11 mouse cellular contexts compared by ENCODE assay signal in genomic region chr15:102016787-102017186, GRCm38 (mm10). TPM values are rescaled to one million over a fixed set of nuclear protein-coding genes. Genes with fewer than 3 reads are reported as not detected.
A peak's percentile ranks its signal among the peaks of the same experiment; 100 is the strongest.
DNase-seq lines count a peak whose midpoint lies in the region; ATAC-seq lines count a peak whose summit lies in the region.
"Had no signal": no experiment of that assay in that cellular context is flagged by ENCODE, and none has a peak within 500 bp of the region (broad histone marks: within the 10 kb centered on the region; RNA-seq: fewer than 3 reads in every experiment).

No protein-coding gene starts in this region.

- no peak overlapping the region for H3K4me3 ChIP-seq in heart, embryonic 10.5 days
- no peak overlapping the region for H3K4me3 ChIP-seq in kidney, embryonic 14.5 days (ENCODE audit: low read length)
- H3K4me3 ChIP-seq in lung, embryonic 16.5 days (ENCODE audit: low read length) = no peak overlapping the region
- H3K4me3 ChIP-seq: erythroblast, embryonic 14.5 days; layer of hippocampus, adult 2 months; neural tube, embryonic 13.5 days had no signal

- no peak for DNase-seq in heart, embryonic 10.5 days (ENCODE audit: low spot score)
- DNase-seq in heart, adult 8-10 months (ENCODE audit: low spot score) = no peak
- DNase-seq in A20 (ENCODE audit: low read depth, low spot score) (peak; percentile 80), adipocyte (ENCODE audit: low spot score) (no peak)
- DNase-seq in layer of hippocampus, postnatal 25 days (ENCODE audit: extremely low spot score in 1 of 2, low spot score in 1 of 2) = no peak
- no peak for DNase-seq in adrenal gland, postnatal 36 days

- peaks cover 50% of the 10 kb centered on the region for H3K4me1 ChIP-seq in heart, embryonic 10.5 days
- H3K4me1 ChIP-seq in kidney, embryonic 14.5 days (ENCODE audit: control insufficient read depth, insufficient read depth, low read length) = peaks cover 11% of the 10 kb centered on the region
- peaks cover 17% of the 10 kb centered on the region for H3K4me1 ChIP-seq in lung, embryonic 16.5 days (replicated peaks; ENCODE audit: control insufficient read depth, insufficient read depth, low read length)

- ATAC-seq in kidney, embryonic 14.5 days (ENCODE audit: low FRiP score, low TSS enrichment) = no peak
- peak; percentile 85 for ATAC-seq in lung, embryonic 16.5 days (ENCODE audit: low read depth)

- 28% methylated on average over 7 of the region's 7 CpGs for WGBS in heart, embryonic 10.5 days
- WGBS in kidney, embryonic 14.5 days = 18% methylated on average over 7 of the region's 7 CpGs
- WGBS in lung, embryonic 16.5 days = 7% methylated on average over 7 of the region's 7 CpGs

- no peak overlapping the region for H3K4me2 ChIP-seq in kidney, embryonic 14.5 days (replicated peaks; ENCODE audit: low read depth, low read length)
- no peak overlapping the region for H3K4me2 ChIP-seq in lung, embryonic 16.5 days (ENCODE audit: low read depth, low read length)
- H3K4me2 ChIP-seq: neural tube, embryonic 13.5 days had no signal

- no peaks in the 10 kb centered on the region for H3K9me3 ChIP-seq in heart, embryonic 10.5 days
- H3K9me3 ChIP-seq in kidney, embryonic 14.5 days (ENCODE audit: control insufficient read depth, low read length) = no peaks in the 10 kb centered on the region; the same call in 1 of the 2 replicates
- no peaks in the 10 kb centered on the region for H3K9me3 ChIP-seq in lung, embryonic 16.5 days (ENCODE audit: control insufficient read depth, low read length)
- H3K9me3 ChIP-seq: neural tube, embryonic 13.5 days had no signal

- no peaks in the 10 kb centered on the region for H3K36me3 ChIP-seq in heart, embryonic 10.5 days
- H3K36me3 ChIP-seq in kidney, embryonic 14.5 days (ENCODE audit: control insufficient read depth, insufficient read depth, low read length) = no peaks in the 10 kb centered on the region
- H3K36me3 ChIP-seq in lung, embryonic 16.5 days (ENCODE audit: control insufficient read depth, insufficient read depth, low read length) = no peaks in the 10 kb centered on the region
- H3K36me3 ChIP-seq: neural tube, embryonic 13.5 days had no signal

- no peak overlapping the region for H3K9ac ChIP-seq in kidney, embryonic 14.5 days (ENCODE audit: low read depth, low read length)
- peak overlapping the region; percentile 29; the same call in 1 of the 2 replicates for H3K9ac ChIP-seq in lung, embryonic 16.5 days (ENCODE audit: low read length)
- H3K9ac ChIP-seq: neural tube, embryonic 13.5 days had no signal

- peak overlapping the region; percentile 83 for H3K27ac ChIP-seq in heart, embryonic 10.5 days
- peak overlapping the region; percentile 80 for H3K27ac ChIP-seq in kidney, embryonic 14.5 days (ENCODE audit: low read depth, low read length)
- peak overlapping the region; percentile 96 for H3K27ac ChIP-seq in lung, embryonic 16.5 days (ENCODE audit: low read length)
- H3K27ac ChIP-seq: layer of hippocampus, adult 2 months; neural tube, embryonic 13.5 days had no signal

- H3K27me3 ChIP-seq in heart, embryonic 10.5 days (ENCODE audit: insufficient read depth, poor library complexity, severe bottlenecking) = no peaks in the 10 kb centered on the region; the same call in 1 of the 2 replicates
- no peaks in the 10 kb centered on the region for H3K27me3 ChIP-seq in kidney, embryonic 14.5 days (ENCODE audit: control insufficient read depth, insufficient read depth, low read length)
- H3K27me3 ChIP-seq in lung, embryonic 16.5 days (ENCODE audit: control insufficient read depth, insufficient read depth, low read depth, low read length) = no peaks in the 10 kb centered on the region
- H3K27me3 ChIP-seq: neural tube, embryonic 13.5 days had no signal

RNA-seq across cellular contexts. Expression of gene Krt18, which starts 11.2 kb away (rescaled TPM):
- 78.5 and 184 TPM in 2 replicates for polyA plus RNA-seq in heart, embryonic 10.5 days (2016; fragmentation: Nextera tagmentation; extraction: Ambion mirVana)
- total RNA-seq in heart, adult 8-10 months (2022) = 1 to 10 TPM; 1.9 to 3.9 (median 2.5) TPM
- 140 and 164 TPM in 2 replicates for polyA plus RNA-seq in kidney, embryonic 14.5 days (2014; fragmentation: Nextera tagmentation; extraction: Ambion mirVana)
- polyA plus RNA-seq in lung, embryonic 16.5 days (2015; fragmentation: Nextera tagmentation; extraction: Ambion mirVana) = 263 and 293 TPM in 2 replicates
- under 1 TPM; 0.17 to 0.26 TPM for total RNA-seq in layer of hippocampus, postnatal 25 days (2021)
- 1 to 10 TPM in 1 of 2 experiments, under 1 TPM in 1; 0.76 to 3.3 TPM for total RNA-seq in adrenal gland, postnatal 36 days (2021)

RNA-seq across cellular contexts. Expression of gene Krt8, which starts 12.5 kb away (rescaled TPM):
- polyA plus RNA-seq in heart, embryonic 10.5 days (2016; fragmentation: Nextera tagmentation; extraction: Ambion mirVana) = 83.2 and 193 TPM in 2 replicates
- total RNA-seq in heart, adult 8-10 months (2022) = 1 to 10 TPM in 3 of 4 experiments, under 1 TPM in 1; 0.92 to 3.0 (median 1.5) TPM
- 179 and 184 TPM in 2 replicates for polyA plus RNA-seq in kidney, embryonic 14.5 days (2014; fragmentation: Nextera tagmentation; extraction: Ambion mirVana)
- 402 and 445 TPM in 2 replicates for polyA plus RNA-seq in lung, embryonic 16.5 days (2015; fragmentation: Nextera tagmentation; extraction: Ambion mirVana)
- total RNA-seq in layer of hippocampus, postnatal 25 days (2021) = under 1 TPM in 1 of 2 experiments, not detected in 1; 0.19 TPM
- total RNA-seq in adrenal gland, postnatal 36 days (2021) = 1 to 10 TPM in 1 of 2 experiments, under 1 TPM in 1; 0.46 to 1.9 TPM

RNA-seq across cellular contexts. Expression of gene Eif4b, which starts 56.8 kb away (rescaled TPM):
- polyA plus RNA-seq in heart, embryonic 10.5 days (2016; fragmentation: Nextera tagmentation; extraction: Ambion mirVana) = 85.5 and 99.6 TPM in 2 replicates
- total RNA-seq in heart, adult 8-10 months (2022) = 100 to 1,000 TPM; 161 to 190 (median 169) TPM
- 85.1 and 139 TPM in 2 replicates for polyA plus RNA-seq in kidney, embryonic 14.5 days (2014; fragmentation: Nextera tagmentation; extraction: Ambion mirVana)
- polyA plus RNA-seq in lung, embryonic 16.5 days (2015; fragmentation: Nextera tagmentation; extraction: Ambion mirVana) = 122 and 123 TPM in 2 replicates
- total RNA-seq in layer of hippocampus, postnatal 25 days (2021) = 100 to 1,000 TPM; 182 to 188 TPM
- 100 to 1,000 TPM; 225 to 261 TPM for total RNA-seq in adrenal gland, postnatal 36 days (2021)
